Mouse (Mus musculus) thymus, adult 2 months (tissue): Measurements from ENCODE around the gene Osbpl9.

Experiments
- CTCF ChIP-seq: fragments of 200-500 bp; IDR thresholded peaks from 2 replicates; pipeline ENCODE4 v1.5.1; 2012; ENCODE audit warnings: mild to moderate bottlenecking, control low read depth, low read length, moderate library complexity, borderline replicate concordance; ENCODE audit not compliant: control insufficient read depth, poor library complexity, insufficient read depth; ENCODE audit errors: extremely low read depth
- POLR2A ChIP-seq: fragments of 200-500 bp; IDR thresholded peaks from 2 replicates; pipeline ENCODE4 v1.6.1; 2012; ENCODE audit warnings: mild to moderate bottlenecking, low read length, control low read depth, moderate library complexity; ENCODE audit not compliant: control insufficient read depth, poor library complexity, insufficient read depth; ENCODE audit errors: extremely low read depth

- TF ChIP-seq CTCF (no peak), POLR2A (no peak)
Measured at GRCm38 (mm10) chr4:109234185-109234584, 32.1 kb upstream of the Osbpl9 start, which contains the start of gene Calr4.
